19 mouse cellular contexts compared by ENCODE assay signal in the genomic region with DNA sequence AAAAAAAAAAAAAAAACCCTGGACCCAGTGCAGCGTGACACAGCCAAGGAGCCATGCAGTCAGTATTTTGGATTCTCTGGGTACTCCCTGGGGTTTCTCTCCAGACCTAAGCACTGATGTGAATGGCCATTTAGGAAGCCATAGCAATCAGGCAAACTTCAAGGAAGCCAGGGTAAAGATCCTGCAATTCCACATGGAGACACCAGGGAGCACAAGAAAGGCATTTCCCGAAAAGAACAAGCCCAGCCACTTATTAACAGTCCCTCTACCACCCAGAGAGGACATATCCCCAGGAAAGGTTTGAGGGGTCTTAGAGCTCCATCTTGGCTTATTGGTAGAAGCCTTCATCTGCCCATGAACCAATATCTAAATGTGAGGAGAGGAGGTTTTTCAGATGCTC.
DNase-seq lines count a peak whose midpoint lies in the region; ATAC-seq and TF ChIP-seq lines count a peak whose summit lies in the region.
"Had no signal": no experiment of that assay in that cellular context is flagged by ENCODE, and none has a peak within 500 bp of the region (broad histone marks: within the 10 kb centered on the region; RNA-seq: fewer than 3 reads in every experiment).

No protein-coding gene starts in this region.

- DNase-seq in embryonic facial prominence, embryonic 11.5 days (ENCODE audit: low spot score), result peak; percentile 43
- no peak for DNase-seq in embryonic facial prominence, embryonic 10.5 days (ENCODE audit: low spot score)
- no peak for DNase-seq in layer of hippocampus, adult 2 months (ENCODE audit: low spot score in 2 of 2)
- no peak for DNase-seq in layer of hippocampus, adult 9-11 months
- DNase-seq in right cerebral cortex, adult 2 months (ENCODE audit: low spot score in 2 of 2), result peak; percentile 26 to 38
- DNase-seq in right cerebral cortex, postnatal 36 days (ENCODE audit: low spot score in 2 of 2), result no peak
- no peak for DNase-seq in Muller cell, postnatal 12 days (ENCODE audit: inconsistent ontology term)
- no peak for DNase-seq in MN1 (ENCODE audit: low spot score)
- DNase-seq: adrenal gland, adult 2 months; B cell, adult 2 months; cerebellum, postnatal 14 days; heart, postnatal 36 days; kidney, postnatal 4 days; thymus, postnatal 14 days had no signal

- H3K9ac ChIP-seq in embryonic facial prominence, embryonic 11.5 days (replicated peaks; ENCODE audit: low read length), result no peak overlapping the region
- H3K9ac ChIP-seq: intestine, embryonic 15.5 days; limb, embryonic 15.5 days; midbrain, embryonic 15.5 days; neural tube, embryonic 12.5 days had no signal

- no peaks in the 10 kb centered on the region for H3K9me3 ChIP-seq in embryonic facial prominence, embryonic 11.5 days (replicated peaks; ENCODE audit: control insufficient read depth, low read length)
- H3K9me3 ChIP-seq in embryonic facial prominence, embryonic 10.5 days, result peaks cover 14% of the 10 kb centered on the region
- H3K9me3 ChIP-seq: intestine, embryonic 15.5 days; midbrain, embryonic 15.5 days had no signal

- H3K4me2 ChIP-seq in embryonic facial prominence, embryonic 11.5 days (ENCODE audit: low read depth, low read length), result no peak overlapping the region
- H3K4me2 ChIP-seq: intestine, embryonic 15.5 days; limb, embryonic 15.5 days; midbrain, embryonic 15.5 days; neural tube, embryonic 12.5 days had no signal

- no peaks in the 10 kb centered on the region for H3K36me3 ChIP-seq in embryonic facial prominence, embryonic 11.5 days (replicated peaks; ENCODE audit: control insufficient read depth, insufficient read depth, low read depth, low read length)
- no peaks in the 10 kb centered on the region for H3K36me3 ChIP-seq in embryonic facial prominence, embryonic 10.5 days (replicated peaks)
- H3K36me3 ChIP-seq: intestine, embryonic 15.5 days; limb, embryonic 15.5 days; midbrain, embryonic 15.5 days; neural tube, embryonic 12.5 days had no signal

- H3K27me3 ChIP-seq in embryonic facial prominence, embryonic 11.5 days (ENCODE audit: control insufficient read depth, insufficient read depth, low read length), result no peaks in the 10 kb centered on the region
- H3K27me3 ChIP-seq in embryonic facial prominence, embryonic 10.5 days (replicated peaks; ENCODE audit: low read depth, poor library complexity, severe bottlenecking), result peaks cover under 1% of the 10 kb centered on the region; the same call in 1 of the 2 replicates
- H3K27me3 ChIP-seq: intestine, embryonic 15.5 days; limb, embryonic 15.5 days; midbrain, embryonic 15.5 days; neural tube, embryonic 12.5 days had no signal

- peak; percentile 75 for TF ChIP-seq CTCF in layer of hippocampus, adult 2 months (conservative IDR thresholded peaks at IDR 0.05)

- H3K4me1 ChIP-seq in embryonic facial prominence, embryonic 11.5 days (ENCODE audit: control insufficient read depth, insufficient read depth, low read length), result no peaks in the 10 kb centered on the region
- H3K4me1 ChIP-seq in embryonic facial prominence, embryonic 10.5 days, result peaks cover 5% of the 10 kb centered on the region
- H3K4me1 ChIP-seq: neural tube, embryonic 12.5 days had no signal

- no peak for ATAC-seq in embryonic facial prominence, embryonic 11.5 days (replicated peaks; ENCODE audit: insufficient number of reproducible peaks, low FRiP score, low TSS enrichment, low read depth)
- ATAC-seq: forebrain, embryonic 14.5 days; intestine, embryonic 15.5 days; midbrain, embryonic 15.5 days had no signal

- H3K27ac ChIP-seq in embryonic facial prominence, embryonic 11.5 days (replicated peaks; ENCODE audit: low read depth, low read length), result no peak overlapping the region
- no peak overlapping the region for H3K27ac ChIP-seq in embryonic facial prominence, embryonic 10.5 days (replicated peaks)
- H3K27ac ChIP-seq in layer of hippocampus, adult 2 months, result no peak overlapping the region
- H3K27ac ChIP-seq: intestine, embryonic 15.5 days; limb, embryonic 15.5 days; midbrain, embryonic 15.5 days; neural tube, embryonic 12.5 days had no signal

- WGBS in embryonic facial prominence, embryonic 11.5 days, result 42% methylated on average over 2 of the region's 2 CpGs
- 47% methylated on average over 2 of the region's 2 CpGs for WGBS in embryonic facial prominence, embryonic 10.5 days

- no peak overlapping the region for H3K4me3 ChIP-seq in embryonic facial prominence, embryonic 11.5 days (ENCODE audit: low read depth, low read length)
- H3K4me3 ChIP-seq in embryonic facial prominence, embryonic 10.5 days, result no peak overlapping the region
- no peak overlapping the region for H3K4me3 ChIP-seq in layer of hippocampus, adult 2 months
- H3K4me3 ChIP-seq: intestine, embryonic 15.5 days; limb, embryonic 15.5 days; midbrain, embryonic 15.5 days; neural tube, embryonic 12.5 days had no signal

Comparison
In these comparisons a context has a peak if more than half of its experiments do, and no peak if none do; other contexts are left out.
1. DNase-seq: peak in embryonic facial prominence, embryonic 11.5 days (single experiment) and right cerebral cortex, adult 2 months (2 of 2); none in embryonic facial prominence, embryonic 10.5 days (single experiment), layer of hippocampus, adult 2 months (0 of 2), layer of hippocampus, adult 9-11 months (single experiment), right cerebral cortex, postnatal 36 days (0 of 2), Muller cell, postnatal 12 days (single experiment) and MN1 (single experiment).